Mouse (Mus musculus) CH12.LX (cell line): ENCODE results near the gene Wbp2. TPM values are rescaled to one million over a fixed set of nuclear protein-coding genes. Genes with fewer than 3 reads are reported as not detected.

ENCODE experiments used
- DNase-seq: peaks from one replicate; pipeline ENCODE4 v3.0.0-alpha.2; 2013; ENCODE audit errors: extremely low read depth
- H3K27ac ChIP-seq: 2 replicates; pipeline ENCODE4 v1.5.1; 2012; ENCODE audit warnings: low read depth, mild to moderate bottlenecking, control low read depth, moderate library complexity; ENCODE audit not compliant: insufficient read depth
- H3K27me3 ChIP-seq: replicated peaks from 2 replicates; pipeline ENCODE3; 2012; ENCODE audit warnings: inconsistent platforms
- H3K36me3 ChIP-seq, 2 experiments: replicated peaks in 1 of 2; 2 replicates each; pipeline versions ENCODE3 to v1.6.1; 2012; ENCODE audit warnings: inconsistent platforms in 1 of 2, low read length in 1 of 2, mild to moderate bottlenecking in 1 of 2, mixed read lengths in 1 of 2, moderate library complexity in 1 of 2; ENCODE audit not compliant: control insufficient read depth in 1 of 2, insufficient read depth in 1 of 2
- H3K4me1 ChIP-seq, 2 experiments: 2 replicates each; pipeline ENCODE4 v1.6.1; 2012; ENCODE audit warnings: inconsistent platforms in 1 of 2, moderate library complexity in 1 of 2; ENCODE audit not compliant: insufficient read depth in 2 of 2, control insufficient read depth in 1 of 2
- H3K4me2 ChIP-seq: 2 replicates; pipeline ENCODE4 v1.6.1; 2012; ENCODE audit warnings: low read depth, mild to moderate bottlenecking, control low read depth; ENCODE audit not compliant: poor library complexity, insufficient read depth, severe bottlenecking
- H3K4me3 ChIP-seq, 3 experiments: fragments of 150-350 bp in 1 of 3; sonication (generic) in 1 of 3; replicated peaks in 1 of 3; 2 replicates each; pipeline versions ENCODE3 to v1.5.1; 2011 to 2012; ENCODE audit warnings: low read depth in 2 of 3, low read length in 2 of 3, mild to moderate bottlenecking in 2 of 3, moderate library complexity in 2 of 3, control low read depth in 1 of 3, improper control_type of control experiment in 1 of 3, inconsistent platforms in 1 of 3, mixed read lengths in 1 of 3; ENCODE audit not compliant: poor library complexity in 1 of 3
- H3K79me2 ChIP-seq: replicated peaks from 2 replicates; pipeline ENCODE4 v1.6.1; 2012; ENCODE audit warnings: mild to moderate bottlenecking, moderate library complexity; ENCODE audit not compliant: control insufficient read depth, poor library complexity, insufficient read depth, severe bottlenecking; ENCODE audit errors: extremely low read depth
- H3K9ac ChIP-seq: 2 replicates; pipeline ENCODE4 v1.6.1; 2012; ENCODE audit warnings: low read depth, mild to moderate bottlenecking, control low read depth, moderate library complexity; ENCODE audit not compliant: insufficient read depth
- H3K9me3 ChIP-seq: replicated peaks from 2 replicates; pipeline ENCODE3; 2012; ENCODE audit warnings: low read length, inconsistent platforms, mixed read lengths
- CHD2 ChIP-seq: IDR thresholded peaks from 2 replicates; pipeline ENCODE4 v1.6.1; 2011; ENCODE audit warnings: low read length, improper control_type of control experiment
- CTCF ChIP-seq, 2 experiments: IDR thresholded peaks in 1 of 2; conservative IDR thresholded peaks in 1 of 2; 2 replicates each; pipeline ENCODE4 v1.5.1; 2011 to 2012; ENCODE audit warnings: low read depth in 2 of 2, low read length in 2 of 2, improper control_type of control experiment in 1 of 2, inconsistent platforms in 1 of 2, mild to moderate bottlenecking in 1 of 2, moderate library complexity in 1 of 2
- E2F4 ChIP-seq: IDR thresholded peaks from 2 replicates; pipeline ENCODE4 v1.6.1; 2011; ENCODE audit warnings: low read depth, low read length, improper control_type of control experiment; ENCODE audit not compliant: insufficient replicate concordance
- ELF1 ChIP-seq: IDR thresholded peaks from 2 replicates; pipeline ENCODE4 v1.6.1; 2014; ENCODE audit warnings: low read depth, mild to moderate bottlenecking, inconsistent platforms, low read length, improper control_type of control experiment
- ETS1 ChIP-seq: conservative IDR thresholded peaks from 2 replicates; pipeline ENCODE4 v1.6.1; 2012; ENCODE audit warnings: low read depth, mild to moderate bottlenecking, inconsistent platforms, low read length, improper control_type of control experiment, moderate library complexity
- GABPA ChIP-seq: IDR thresholded peaks from 2 replicates; pipeline ENCODE4 v1.6.1; 2012; ENCODE audit warnings: low read depth, low read length, improper control_type of control experiment, inconsistent platforms; ENCODE audit not compliant: insufficient replicate concordance
- HCFC1 ChIP-seq: IDR thresholded peaks from 2 replicates; pipeline ENCODE4 v1.6.1; 2012; ENCODE audit warnings: low read depth, mild to moderate bottlenecking, inconsistent platforms, low read length, improper control_type of control experiment
- IRF4 ChIP-seq: IDR thresholded peaks from 2 replicates; pipeline ENCODE4 v1.6.1; 2014; ENCODE audit warnings: low read depth, mild to moderate bottlenecking, inconsistent platforms, low read length, improper control_type of control experiment
- KAT2A ChIP-seq: IDR thresholded peaks from 2 replicates; pipeline ENCODE4 v1.6.1; 2012; ENCODE audit warnings: low read length, improper control_type of control experiment, inconsistent platforms; ENCODE audit not compliant: insufficient replicate concordance
- MAZ ChIP-seq: IDR thresholded peaks from 2 replicates; pipeline ENCODE4 v1.6.1; 2012; ENCODE audit warnings: low read depth, mild to moderate bottlenecking, inconsistent platforms, low read length, improper control_type of control experiment, moderate library complexity
- MXI1 ChIP-seq: IDR thresholded peaks from 2 replicates; pipeline ENCODE4 v1.6.1; 2011; ENCODE audit warnings: mild to moderate bottlenecking, low read depth, low read length, improper control_type of control experiment
- PAX5 ChIP-seq: IDR thresholded peaks from 2 replicates; pipeline ENCODE4 v1.6.1; 2012; ENCODE audit warnings: low read length, inconsistent platforms, mixed read lengths
- POLR2A ChIP-seq: IDR thresholded peaks from 2 replicates; pipeline ENCODE4 v1.6.1; 2011; ENCODE audit warnings: low read depth, mild to moderate bottlenecking, improper control_type of control experiment, low read length
- POLR2AphosphoS2 ChIP-seq: IDR thresholded peaks from 2 replicates; pipeline ENCODE4 v1.6.1; 2011; ENCODE audit warnings: low read depth, low read length, improper control_type of control experiment
- RAD21 ChIP-seq: IDR thresholded peaks from 2 replicates; pipeline ENCODE4 v1.6.1; 2011; ENCODE audit warnings: low read depth, mild to moderate bottlenecking, low read length, improper control_type of control experiment, moderate library complexity
- RCOR1 ChIP-seq: conservative IDR thresholded peaks from 2 replicates; pipeline ENCODE4 v1.6.1; 2012; ENCODE audit warnings: low read depth, mild to moderate bottlenecking, inconsistent platforms, low read length, improper control_type of control experiment
- SIN3A ChIP-seq: IDR thresholded peaks from 2 replicates; pipeline ENCODE4 v1.6.1; 2012; ENCODE audit warnings: low read length, improper control_type of control experiment, inconsistent platforms
- SMC3 ChIP-seq: IDR thresholded peaks from 2 replicates; pipeline ENCODE4 v1.6.1; 2011; ENCODE audit warnings: low read depth, low read length, improper control_type of control experiment
- TBP ChIP-seq: conservative IDR thresholded peaks from 2 replicates; pipeline ENCODE4 v1.6.1; 2011; ENCODE audit warnings: low read depth, low read length, improper control_type of control experiment
- TCF12 ChIP-seq: IDR thresholded peaks from 2 replicates; pipeline ENCODE4 v1.6.1; 2014; ENCODE audit warnings: low read depth, mild to moderate bottlenecking, inconsistent platforms, low read length, improper control_type of control experiment
- UBTF ChIP-seq: IDR thresholded peaks from 2 replicates; pipeline ENCODE4 v1.6.1; 2012; ENCODE audit warnings: low read depth, mild to moderate bottlenecking, inconsistent platforms, low read length, improper control_type of control experiment, moderate library complexity
- USF2 ChIP-seq: conservative IDR thresholded peaks from 2 replicates; pipeline ENCODE4 v1.6.1; 2011; ENCODE audit warnings: low read depth, low read length, improper control_type of control experiment
- ZMIZ1 ChIP-seq: IDR thresholded peaks from 2 replicates; pipeline ENCODE4 v1.6.1; 2012; ENCODE audit warnings: low read depth, mild to moderate bottlenecking, inconsistent platforms, low read length, improper control_type of control experiment
- dilution Hi-C: fragments of 300-500 bp; cut with MboI; formaldehyde crosslinking; loops from 2 replicates; pipeline ENCODE4 v1.14.3; 2020; ENCODE audit warnings: low sequenced_read_pairs; ENCODE audit not compliant: extremely low pct_unique_long_range_greater_than_20kb, extremely low pct_ligation_motif_present
- in situ Hi-C: fragments of 300-500 bp; cut with MboI; formaldehyde crosslinking; loops from 3 replicates; pipeline ENCODE4 v1.14.3; 2019; ENCODE audit warnings: low sequenced_read_pairs, low pct_ligation_motif_present, low pct_unique_long_range_greater_than_20kb, mixed read lengths
- polyA plus RNA-seq: library from polyadenylated mRNA; unstranded; fragments of >175 nt; gene quantifications from 2 replicates; pipeline ENCODE4 v1.2.1, GENCODE M21; 2012; ENCODE audit warnings: low read depth; ENCODE audit not compliant: insufficient read length
- total RNA-seq, 2 experiments: library from RNA; depleted of rRNA; stranded (reverse); fragments of 300-350 nt in 1 of 2; fragments of >200 nt in 1 of 2; gene quantifications; 2 replicates each; pipeline ENCODE4 v1.2.3; 2012 to 2014

The Wbp2 gene
- total and polyA plus RNA-seq, 3 experiments, result 15.2 to 97.1 (median 30.7) TPM

GRCm38 (mm10) chr11:116050196-116050595 lies 36.6 kb downstream of the Wbp2 start:
- in situ Hi-C loops, result no loop called here
- Histone ChIP-seq H3K4me2 (no peak overlapping the region), H3K36me3 (peaks cover 91 to 95% of the 10 kb centered on the region in 2 experiments), H3K9me3 (peaks cover 6% of the 10 kb centered on the region), H3K9ac (no peak overlapping the region), H3K79me2 (no peaks in the 10 kb centered on the region), H3K4me1 (peaks cover 3 to 12% of the 10 kb centered on the region in 2 experiments; a peak in 2 of 4 replicates), H3K27me3 (no peaks in the 10 kb centered on the region), H3K4me3 (no peak overlapping the region), H3K27ac (no peak overlapping the region)
- DNase-seq, result no peak
- no peak for TF ChIP-seq ETS1
- no peak for TF ChIP-seq TBP
- no peak for TF ChIP-seq GABPA
- no peak for TF ChIP-seq TCF12
- no peak for TF ChIP-seq HCFC1
- no peak for TF ChIP-seq POLR2AphosphoS2
- no peak for TF ChIP-seq USF2
- TF ChIP-seq E2F4, result no peak
- TF ChIP-seq CHD2, result no peak
- no peak for TF ChIP-seq RAD21
- TF ChIP-seq ELF1, result no peak
- no peak for TF ChIP-seq PAX5
- no peak for TF ChIP-seq SIN3A
- no peak for TF ChIP-seq MXI1
- TF ChIP-seq SMC3, result no peak
- no peak for TF ChIP-seq POLR2A
- no peak for TF ChIP-seq MAZ
- no peak for TF ChIP-seq IRF4
- TF ChIP-seq ZMIZ1, result no peak
- no peak for TF ChIP-seq CTCF (conservative IDR thresholded peaks at IDR 0.05 in 1 of 2, IDR thresholded peaks at IDR 0.05 in 1 of 2; ENCODE audit: low read depth in 2 of 2, low read length in 2 of 2)
- dilution Hi-C loops, result no loop called here

GRCm38 (mm10) chr11:116049610-116050009 lies 37.2 kb downstream of the Wbp2 start:
- H3K79me2 ChIP-seq, result no peaks in the 10 kb centered on the region
- dilution Hi-C loops (no loop called here), in situ Hi-C loops (no loop called here)
- H3K9ac ChIP-seq, result no peak overlapping the region
- H3K27me3 ChIP-seq, result no peaks in the 10 kb centered on the region
- no peak overlapping the region for H3K27ac ChIP-seq
- TF ChIP-seq UBTF, result no peak
- no peak for TF ChIP-seq RCOR1
- TF ChIP-seq KAT2A, result no peak
- H3K4me3 ChIP-seq, result no peak overlapping the region
- H3K36me3 ChIP-seq, result peaks cover 91 to 95% of the 10 kb centered on the region in 2 experiments
- H3K4me2 ChIP-seq, result no peak overlapping the region
- H3K9me3 ChIP-seq, result peaks cover 6% of the 10 kb centered on the region
- peaks cover 3 to 12% of the 10 kb centered on the region in 2 experiments; a peak in 2 of 4 replicates for H3K4me1 ChIP-seq
- DNase-seq, result no peak
